Mouse (Mus musculus): ENCODE measurements at regions not wholly inside any gene's neighbourhood (a gene's known extent, or its start where the extent isn't known, plus 50 kb on each side); places are given as distances from the start of the nearest gene placed in this dataset.

- 59% methylated on average over 6 of the region's 6 CpGs for WGBS
- no peak overlapping the region for H3K4me3 ChIP-seq (replicated peaks; ENCODE audit: extremely low read depth, low read depth, low read length)
- TF ChIP-seq POLR2A (IDR thresholded peaks at IDR 0.05; ENCODE audit: borderline replicate concordance, extremely low read depth, low read depth, low read length) (no peak), CTCF (IDR thresholded peaks at IDR 0.05; ENCODE audit: insufficient read depth, low read length) (no peak)
- H3K4me1 ChIP-seq (ENCODE audit: control insufficient read depth, insufficient read depth, low read length), result peaks cover 4% of the 10 kb centered on the region
- DNase-seq, result peak; percentile 23
Observed at GRCm38 (mm10) chr7:130044581-130044980, 452.9 kb downstream of the Wdr11 start.

GRCm38 (mm10) chr7:130046086-130046485, 454.4 kb downstream of the Wdr11 start:
- Histone ChIP-seq H3K4me3 (replicated peaks; ENCODE audit: extremely low read depth, low read depth, low read length) (no peak overlapping the region), H3K4me1 (ENCODE audit: control insufficient read depth, insufficient read depth, low read length) (peaks cover 4% of the 10 kb centered on the region)
- TF ChIP-seq POLR2A (IDR thresholded peaks at IDR 0.05; ENCODE audit: borderline replicate concordance, extremely low read depth, low read depth, low read length) (no peak), CTCF (IDR thresholded peaks at IDR 0.05; ENCODE audit: insufficient read depth, low read length) (no peak)
- no peak for DNase-seq
- 64% methylated on average over 2 of the region's 2 CpGs for WGBS

- WGBS, result 77% methylated on average over 11 of the region's 11 CpGs
- no peak for DNase-seq
- Histone ChIP-seq H3K4me3 (replicated peaks; ENCODE audit: extremely low read depth, low read depth, low read length) (no peak overlapping the region), H3K4me1 (ENCODE audit: control insufficient read depth, insufficient read depth, low read length) (peaks cover 4% of the 10 kb centered on the region)
- TF ChIP-seq CTCF (IDR thresholded peaks at IDR 0.05; ENCODE audit: insufficient read depth, low read length), result no peak
- TF ChIP-seq POLR2A (IDR thresholded peaks at IDR 0.05; ENCODE audit: borderline replicate concordance, extremely low read depth, low read depth, low read length), result no peak
Observed at GRCm38 (mm10) chr7:130047293-130048034, 455.8 kb downstream of the Wdr11 start.

- Histone ChIP-seq H3K4me3 (replicated peaks; ENCODE audit: extremely low read depth, low read depth, low read length) (no peak overlapping the region), H3K4me1 (ENCODE audit: control insufficient read depth, insufficient read depth, low read length) (peaks cover 4% of the 10 kb centered on the region)
- 71% methylated on average over 6 of the region's 6 CpGs for WGBS
- TF ChIP-seq POLR2A (IDR thresholded peaks at IDR 0.05; ENCODE audit: borderline replicate concordance, extremely low read depth, low read depth, low read length) (no peak), CTCF (IDR thresholded peaks at IDR 0.05; ENCODE audit: insufficient read depth, low read length) (no peak)
- no peak for DNase-seq
Observed at GRCm38 (mm10) chr7:130048106-130048772, 456.6 kb downstream of the Wdr11 start.

- no peak for DNase-seq
- H3K4me3 ChIP-seq (replicated peaks; ENCODE audit: extremely low read depth, low read depth, low read length), result no peak overlapping the region
- WGBS, result 74% methylated on average over 2 of the region's 2 CpGs
- H3K4me1 ChIP-seq (ENCODE audit: control insufficient read depth, insufficient read depth, low read length), result no peaks in the 10 kb centered on the region
- TF ChIP-seq POLR2A (IDR thresholded peaks at IDR 0.05; ENCODE audit: borderline replicate concordance, extremely low read depth, low read depth, low read length), result no peak
- no peak for TF ChIP-seq CTCF (IDR thresholded peaks at IDR 0.05; ENCODE audit: insufficient read depth, low read length)
Observed at GRCm38 (mm10) chr7:130049461-130049860, 457.8 kb downstream of the Wdr11 start.

GRCm38 (mm10) chr7:130050120-130050519, 458.5 kb downstream of the Wdr11 start:
- Histone ChIP-seq H3K4me1 (ENCODE audit: control insufficient read depth, insufficient read depth, low read length) (no peaks in the 10 kb centered on the region), H3K4me3 (replicated peaks; ENCODE audit: extremely low read depth, low read depth, low read length) (no peak overlapping the region)
- DNase-seq, result no peak
- TF ChIP-seq CTCF (IDR thresholded peaks at IDR 0.05; ENCODE audit: insufficient read depth, low read length) (no peak), POLR2A (IDR thresholded peaks at IDR 0.05; ENCODE audit: borderline replicate concordance, extremely low read depth, low read depth, low read length) (no peak)
- 24% methylated on average over 2 of the region's 2 CpGs for WGBS

- TF ChIP-seq CTCF (IDR thresholded peaks at IDR 0.05; ENCODE audit: insufficient read depth, low read length) (no peak), POLR2A (IDR thresholded peaks at IDR 0.05; ENCODE audit: borderline replicate concordance, extremely low read depth, low read depth, low read length) (no peak)
- no peaks in the 10 kb centered on the region for H3K4me1 ChIP-seq (ENCODE audit: control insufficient read depth, insufficient read depth, low read length)
- WGBS, result 82% methylated on average over 5 of the region's 5 CpGs
- no peak for DNase-seq
- no peak overlapping the region for H3K4me3 ChIP-seq (replicated peaks; ENCODE audit: extremely low read depth, low read depth, low read length)
Observed at GRCm38 (mm10) chr7:130052376-130052775, 460.7 kb downstream of the Wdr11 start.

GRCm38 (mm10) chr7:130057708-130058107, 462.5 kb downstream of the Ate1 start:
- Histone ChIP-seq H3K4me3 (replicated peaks; ENCODE audit: extremely low read depth, low read depth, low read length) (no peak overlapping the region), H3K4me1 (ENCODE audit: control insufficient read depth, insufficient read depth, low read length) (no peaks in the 10 kb centered on the region; the same call in 1 of the 2 replicates)
- 72% methylated on average over 6 of the region's 6 CpGs for WGBS
- TF ChIP-seq CTCF (IDR thresholded peaks at IDR 0.05; ENCODE audit: insufficient read depth, low read length) (no peak), POLR2A (IDR thresholded peaks at IDR 0.05; ENCODE audit: borderline replicate concordance, extremely low read depth, low read depth, low read length) (no peak)
- no peak for DNase-seq

GRCm38 (mm10) chr7:130058267-130058666, 461.9 kb downstream of the Ate1 start:
- H3K4me1 ChIP-seq (ENCODE audit: control insufficient read depth, insufficient read depth, low read length), result no peaks in the 10 kb centered on the region; the same call in 1 of the 2 replicates
- WGBS, result 82% methylated on average over 12 of the region's 12 CpGs
- DNase-seq, result no peak
- H3K4me3 ChIP-seq (replicated peaks; ENCODE audit: extremely low read depth, low read depth, low read length), result no peak overlapping the region
- TF ChIP-seq CTCF (IDR thresholded peaks at IDR 0.05; ENCODE audit: insufficient read depth, low read length), result no peak
